Mouse (Mus musculus) embryonic facial prominence, embryonic 11.5 days (tissue): ENCODE data around the gene Pld6. TPM values are rescaled to one million over a fixed set of nuclear protein-coding genes. Genes with fewer than 3 reads are reported as not detected.

Experiments used
- ATAC-seq: fragments of 200-750 bp; cut with Nextera tagmentation; replicated peaks from 2 replicates; pipeline ENCODE4 v1.8.0; 2017; ENCODE audit warnings: low read depth; ENCODE audit not compliant: insufficient number of reproducible peaks, low FRiP score, low TSS enrichment
- DNase-seq: peaks from one replicate; pipeline ENCODE4 v3.0.0-alpha.2; 2015; ENCODE audit warnings: low spot score
- H3K27ac ChIP-seq: fragments of 300-500 bp; sonication (generic); replicated peaks from 2 replicates; pipeline ENCODE4 v1.5.1; 2014; ENCODE audit warnings: mild to moderate bottlenecking, low read depth, low read length, control low read depth
- H3K27me3 ChIP-seq: fragments of 300-500 bp; sonication (generic); 2 replicates; pipeline ENCODE4 v1.6.1; 2014; ENCODE audit warnings: mild to moderate bottlenecking, low read length, moderate library complexity, mixed read lengths; ENCODE audit not compliant: control insufficient read depth, insufficient read depth
- H3K36me3 ChIP-seq: fragments of 300-500 bp; sonication (generic); replicated peaks from 2 replicates; pipeline ENCODE4 v1.6.1; 2014; ENCODE audit warnings: low read depth, mild to moderate bottlenecking, low read length, moderate library complexity, mixed read lengths; ENCODE audit not compliant: control insufficient read depth, insufficient read depth
- H3K4me1 ChIP-seq: fragments of 300-500 bp; sonication (generic); 2 replicates; pipeline ENCODE4 v1.6.1; 2014; ENCODE audit warnings: low read length, mixed read lengths; ENCODE audit not compliant: control insufficient read depth, insufficient read depth
- H3K4me2 ChIP-seq: fragments of 300-500 bp; sonication (generic); 2 replicates; pipeline ENCODE4 v1.6.1; 2014; ENCODE audit warnings: low read depth, mild to moderate bottlenecking, control low read depth, low read length, moderate library complexity
- H3K4me3 ChIP-seq: fragments of 300-500 bp; sonication (generic); 2 replicates; pipeline ENCODE4 v1.5.1; 2014; ENCODE audit warnings: low read depth, low read length, control low read depth
- H3K9ac ChIP-seq: fragments of 300-500 bp; sonication (generic); replicated peaks from 2 replicates; pipeline ENCODE4 v1.6.1; 2014; ENCODE audit warnings: mild to moderate bottlenecking, control low read depth, low read length
- H3K9me3 ChIP-seq: fragments of 300-500 bp; sonication (generic); replicated peaks from 2 replicates; pipeline ENCODE4 v1.6.1; 2016; ENCODE audit warnings: mild to moderate bottlenecking, low read length, inconsistent platforms, mixed read lengths; ENCODE audit not compliant: control insufficient read depth
- WGBS: fragments of 180-500 bp; shearing (Covaris S2); extraction: QIAGEN DNeasy Blood & Tissue Kit; methylation state at CpG from one replicate; pipeline ENCODE4 v1.1.7; 2014; 5-methylcytosine and 5-hydroxymethylcytosine counted together
- polyA plus RNA-seq: library from polyadenylated mRNA; unstranded; fragments of >200 nt; fragmentation: Nextera tagmentation; extraction: Ambion mirVana; gene quantifications from 2 replicates; pipeline ENCODE4 v1.2.1, GENCODE M21; 2014

Gene Pld6
- polyA plus RNA-seq, 1 experiment from 2014 or later: 1.2 TPM

DNA sequence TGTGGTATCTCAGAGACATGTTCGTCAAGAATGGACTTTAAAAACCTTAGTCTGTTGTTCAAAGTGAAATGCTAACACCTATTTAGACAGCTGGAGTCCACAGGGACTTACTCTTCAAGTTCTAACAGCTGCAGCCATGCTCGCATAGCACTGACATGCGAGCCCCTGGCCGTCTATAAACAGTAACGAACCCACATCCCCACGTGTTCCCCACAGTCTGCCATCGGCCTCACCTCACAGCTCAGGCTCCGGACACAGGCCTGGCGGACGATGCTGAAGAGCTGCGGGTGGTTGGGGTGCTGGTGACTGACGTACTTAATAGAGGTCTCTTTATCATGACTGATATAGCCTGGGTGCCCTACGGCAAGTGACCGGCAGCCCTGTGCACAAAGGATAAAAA is 16.1 kb upstream of the Pld6 start:
- Histone ChIP-seq H3K27me3 (no peaks in the 10 kb centered on the region), H3K4me1 (0 out of 2 replicates have a peak, but pooled peaks cover 2% of the 10 kb centered on the region), H3K4me2 (no peak overlapping the region), H3K4me3 (no peak overlapping the region), H3K9ac (no peak overlapping the region), H3K9me3 (no peaks in the 10 kb centered on the region), H3K27ac (no peak overlapping the region), H3K36me3 (peaks cover 16% of the 10 kb centered on the region)
- WGBS: 82% methylated on average over 14 of the region's 14 CpGs
- ATAC-seq: no peak
- DNase-seq: no peak

DNA sequence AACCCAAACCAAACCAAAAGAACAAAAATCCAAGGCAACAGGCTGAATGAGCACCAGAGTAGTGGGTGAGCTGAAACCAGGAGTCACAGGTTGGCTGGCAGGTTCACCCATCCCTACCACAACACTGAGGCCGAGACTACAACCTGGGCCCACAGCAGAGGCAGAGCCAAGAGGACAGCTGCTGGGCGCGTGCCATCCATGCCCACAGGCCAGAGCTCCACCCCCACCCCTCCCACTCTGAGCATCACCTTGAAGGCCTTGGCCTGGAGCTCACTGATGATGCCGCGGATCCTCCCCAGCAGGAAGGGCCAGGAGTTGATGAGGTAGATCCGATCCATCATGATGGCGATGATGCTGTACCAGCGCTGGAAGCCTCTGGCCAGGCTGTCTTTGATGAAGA is 14.4 kb upstream of the Pld6 start:
- Histone ChIP-seq H3K4me3 (no peak overlapping the region), H3K4me2 (no peak overlapping the region), H3K36me3 (peaks cover 20% of the 10 kb centered on the region), H3K27me3 (no peaks in the 10 kb centered on the region), H3K27ac (no peak overlapping the region), H3K9ac (no peak overlapping the region), H3K9me3 (no peaks in the 10 kb centered on the region), H3K4me1 (no peaks in the 10 kb centered on the region)
- ATAC-seq (no peak), DNase-seq (no peak)
- 96% methylated on average over 8 of the region's 8 CpGs for WGBS

DNA sequence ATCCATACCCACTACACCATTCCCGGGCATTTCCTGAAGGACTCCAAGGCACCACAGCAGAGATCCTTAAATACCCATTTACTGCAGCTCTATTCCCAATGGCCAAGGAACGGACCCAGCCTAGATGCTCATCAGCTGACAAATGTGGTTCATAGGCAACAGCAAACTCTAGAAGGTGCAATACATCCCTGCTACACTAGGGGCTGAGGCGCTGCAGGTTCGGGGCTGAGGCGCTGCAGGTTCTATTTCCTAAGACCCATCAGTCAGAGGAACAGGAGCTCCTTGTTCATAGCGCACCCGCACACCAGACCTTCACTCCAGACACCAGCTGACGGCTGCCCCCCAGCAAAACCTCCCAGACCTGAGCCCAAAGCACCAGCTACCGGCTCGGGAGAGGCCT is 13.0 kb upstream of the Pld6 start:
- Histone ChIP-seq H3K4me1 (no peaks in the 10 kb centered on the region), H3K9ac (no peak overlapping the region), H3K4me2 (no peak overlapping the region), H3K36me3 (peaks cover 20% of the 10 kb centered on the region), H3K27ac (no peak overlapping the region), H3K27me3 (no peaks in the 10 kb centered on the region), H3K4me3 (no peak overlapping the region), H3K9me3 (no peaks in the 10 kb centered on the region)
- ATAC-seq (no peak), DNase-seq (no peak)
- WGBS: 93% methylated on average over 10 of the region's 10 CpGs

DNA sequence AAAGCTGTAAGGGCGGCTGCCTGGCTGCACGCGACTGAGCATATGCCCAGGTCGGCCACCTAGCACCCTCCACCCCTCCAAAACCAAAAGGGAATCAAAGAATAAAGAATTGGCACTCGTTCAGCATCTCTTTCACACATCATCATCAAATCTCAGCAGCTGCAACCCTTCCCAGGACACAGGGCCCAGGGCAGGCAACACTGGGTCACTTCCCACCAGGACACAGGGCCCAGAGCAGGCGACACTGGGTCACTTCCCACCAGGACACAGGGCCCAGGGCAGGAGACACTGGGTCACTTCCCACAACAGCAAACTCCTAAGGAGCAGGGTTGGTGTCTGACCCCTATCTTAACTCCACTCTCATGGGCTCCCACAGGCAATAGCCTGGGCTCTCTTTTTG is 5.9 kb upstream of the Pld6 start:
- Histone ChIP-seq H3K4me2 (no peak overlapping the region), H3K4me3 (no peak overlapping the region), H3K36me3 (peaks cover 10% of the 10 kb centered on the region), H3K27me3 (no peaks in the 10 kb centered on the region), H3K9ac (no peak overlapping the region), H3K9me3 (no peaks in the 10 kb centered on the region), H3K27ac (no peak overlapping the region), H3K4me1 (no peaks in the 10 kb centered on the region)
- no peak for DNase-seq
- no peak for ATAC-seq
- WGBS: 91% methylated on average over 6 of the region's 6 CpGs

DNA sequence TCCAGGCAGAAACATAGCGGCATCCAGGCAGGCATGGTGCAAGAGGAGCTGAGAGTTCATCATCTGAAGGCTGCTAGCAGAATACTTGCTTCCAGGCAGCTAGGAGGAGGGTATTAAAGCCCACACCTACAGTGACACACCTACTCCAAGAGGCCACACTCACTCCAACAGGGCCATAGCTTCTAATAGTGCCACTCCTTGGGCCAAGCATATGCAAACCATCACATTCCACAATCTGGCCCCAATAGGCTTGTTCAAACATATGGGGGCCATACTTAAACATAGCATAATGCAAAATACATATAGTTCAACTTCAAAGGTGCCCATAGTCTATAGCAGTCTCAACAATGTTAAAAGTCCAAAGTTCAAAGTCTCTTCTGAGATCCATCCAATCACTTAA is 1.9 kb upstream of the Pld6 start:
- 95% methylated on average over 1 of the region's 1 CpGs for WGBS
- H3K36me3 ChIP-seq: peaks cover 6% of the 10 kb centered on the region
- H3K27ac ChIP-seq: no peak overlapping the region
- H3K4me1 ChIP-seq: no peaks in the 10 kb centered on the region
- no peak for ATAC-seq
- H3K4me3 ChIP-seq: no peak overlapping the region
- no peak overlapping the region for H3K4me2 ChIP-seq
- DNase-seq: no peak
- H3K9ac ChIP-seq: no peak overlapping the region
- no peaks in the 10 kb centered on the region for H3K27me3 ChIP-seq
- no peaks in the 10 kb centered on the region for H3K9me3 ChIP-seq

DNA sequence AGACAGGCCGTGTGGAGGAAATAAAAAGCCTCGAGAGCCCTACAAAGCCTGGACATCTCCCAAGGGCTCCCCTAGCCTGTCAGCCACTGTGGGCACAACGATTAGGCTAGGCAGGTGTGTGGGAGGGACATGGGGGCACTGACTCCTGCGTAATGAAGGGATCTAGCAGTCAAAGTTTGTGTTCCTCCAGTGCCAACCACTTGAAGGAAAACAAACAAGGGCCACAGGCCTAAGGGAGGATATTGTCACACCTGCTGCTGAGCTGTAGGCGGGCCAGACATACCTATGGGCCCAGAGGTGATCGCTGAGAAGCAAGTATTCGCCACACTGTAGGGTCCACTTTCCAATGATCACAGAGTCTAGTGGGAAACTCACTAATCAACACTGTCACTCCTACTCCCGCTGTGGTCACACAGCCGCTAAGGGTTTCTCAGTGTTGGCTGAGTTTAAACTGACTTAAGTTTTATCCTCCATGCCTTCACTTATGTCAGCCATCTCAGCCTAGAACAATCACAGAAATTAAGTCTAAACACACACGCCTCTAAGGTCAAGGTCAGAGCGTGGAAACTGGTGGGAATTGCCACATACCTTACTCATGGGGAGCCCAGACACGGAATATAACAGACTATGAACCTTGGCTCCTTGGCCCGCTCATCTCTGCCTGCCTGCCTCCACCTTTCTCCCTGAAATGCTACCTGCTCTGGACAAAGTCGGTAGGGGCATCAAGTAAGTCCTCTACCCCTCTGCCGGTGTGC is 824 bp downstream of the Pld6 start:
- WGBS: 51% methylated on average over 15 of the region's 15 CpGs
- ATAC-seq: no peak
- H3K27ac ChIP-seq: no peak overlapping the region

DNA sequence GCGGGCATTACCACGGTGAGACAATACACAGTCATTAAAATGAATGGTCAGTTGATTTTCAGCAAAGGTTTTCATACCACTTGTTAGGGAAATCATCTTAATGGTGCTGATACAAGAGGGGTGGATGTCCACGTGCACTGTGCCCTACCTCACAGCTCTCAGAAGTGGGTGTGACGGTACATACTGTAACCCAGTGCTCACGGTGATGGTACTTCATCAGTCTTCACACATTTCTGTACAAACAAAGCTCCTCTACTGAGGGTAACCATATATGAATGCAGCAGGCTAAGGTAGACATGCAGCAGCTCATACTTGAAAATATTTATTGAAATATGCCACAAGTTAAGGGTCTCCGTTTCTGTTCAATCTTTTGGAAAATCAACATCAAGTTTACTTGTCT is 3.9 kb downstream of the Pld6 start:
- Histone ChIP-seq H3K27ac (no peak overlapping the region), H3K36me3 (no peaks in the 10 kb centered on the region), H3K4me2 (no peak overlapping the region), H3K9ac (no peak overlapping the region), H3K27me3 (no peaks in the 10 kb centered on the region), H3K4me1 (no peaks in the 10 kb centered on the region), H3K4me3 (no peak overlapping the region), H3K9me3 (no peaks in the 10 kb centered on the region)
- WGBS: 90% methylated on average over 6 of the region's 6 CpGs
- ATAC-seq (no peak), DNase-seq (no peak)

More for the DNA sequence above, 824 bp downstream of the Pld6 start:
- H3K4me1 ChIP-seq: no peaks in the 10 kb centered on the region
- peak overlapping the region; percentile 57 for H3K9ac ChIP-seq
- H3K9me3 ChIP-seq: no peaks in the 10 kb centered on the region
- peak overlapping the region; percentile 43 for H3K4me3 ChIP-seq
- H3K4me2 ChIP-seq: peak overlapping the region; percentile 90
- no peaks in the 10 kb centered on the region; the same call in 1 of the 2 replicates for H3K36me3 ChIP-seq
- H3K27me3 ChIP-seq: no peaks in the 10 kb centered on the region
- no peak for DNase-seq

DNA sequence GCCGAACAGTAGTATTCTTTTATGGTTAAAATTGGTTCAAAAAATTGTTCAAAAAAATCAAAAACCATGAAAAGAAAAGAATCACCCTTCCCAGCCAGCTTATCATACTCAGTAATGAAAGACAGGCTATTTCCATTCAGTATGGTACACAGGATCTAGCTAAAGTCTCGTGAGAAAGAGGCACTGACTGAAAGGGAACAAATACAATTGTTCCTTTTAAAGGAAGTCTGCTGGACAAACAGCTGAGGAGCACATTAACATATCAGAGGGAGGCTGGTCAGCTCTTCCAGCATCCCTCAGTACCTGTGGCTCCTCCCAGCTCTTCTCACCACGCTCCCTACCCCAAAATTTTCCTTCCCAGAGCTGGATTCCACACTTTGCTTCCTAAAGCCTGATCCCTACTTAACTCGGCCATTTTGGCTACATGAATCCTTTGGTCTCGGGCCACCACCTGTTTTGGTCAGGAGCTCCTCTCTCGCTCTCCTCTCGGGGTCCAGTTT is 5.3 kb downstream of the Pld6 start:
- H3K4me3 ChIP-seq: no peak overlapping the region
- no peaks in the 10 kb centered on the region for H3K9me3 ChIP-seq
- H3K36me3 ChIP-seq: no peaks in the 10 kb centered on the region
- H3K9ac ChIP-seq: no peak overlapping the region
- no peak for DNase-seq
- H3K27ac ChIP-seq: no peak overlapping the region
- ATAC-seq: no peak
- 71% methylated on average over 7 of the region's 7 CpGs for WGBS
- H3K4me2 ChIP-seq: no peak overlapping the region
- H3K4me1 ChIP-seq: no peaks in the 10 kb centered on the region
- no peaks in the 10 kb centered on the region for H3K27me3 ChIP-seq
